Mouse (Mus musculus) G1E (cell line): ENCODE measurements around the gene Rnf157.

Source experiments
- CTCF ChIP-seq: IDR thresholded peaks from 2 replicates; pipeline ENCODE4 v1.5.1; 2012; ENCODE audit warnings: low read depth, low read length, inconsistent platforms, mixed read lengths
- GATA2 ChIP-seq: IDR thresholded peaks from 2 replicates; pipeline ENCODE4 v1.6.1; 2012; ENCODE audit warnings: low read depth, low read length, inconsistent platforms, borderline replicate concordance
- TAL1 ChIP-seq: conservative IDR thresholded peaks from 2 replicates; pipeline ENCODE4 v1.6.1; 2012; ENCODE audit warnings: low read depth, low read length, inconsistent platforms, mixed read lengths

DNA sequence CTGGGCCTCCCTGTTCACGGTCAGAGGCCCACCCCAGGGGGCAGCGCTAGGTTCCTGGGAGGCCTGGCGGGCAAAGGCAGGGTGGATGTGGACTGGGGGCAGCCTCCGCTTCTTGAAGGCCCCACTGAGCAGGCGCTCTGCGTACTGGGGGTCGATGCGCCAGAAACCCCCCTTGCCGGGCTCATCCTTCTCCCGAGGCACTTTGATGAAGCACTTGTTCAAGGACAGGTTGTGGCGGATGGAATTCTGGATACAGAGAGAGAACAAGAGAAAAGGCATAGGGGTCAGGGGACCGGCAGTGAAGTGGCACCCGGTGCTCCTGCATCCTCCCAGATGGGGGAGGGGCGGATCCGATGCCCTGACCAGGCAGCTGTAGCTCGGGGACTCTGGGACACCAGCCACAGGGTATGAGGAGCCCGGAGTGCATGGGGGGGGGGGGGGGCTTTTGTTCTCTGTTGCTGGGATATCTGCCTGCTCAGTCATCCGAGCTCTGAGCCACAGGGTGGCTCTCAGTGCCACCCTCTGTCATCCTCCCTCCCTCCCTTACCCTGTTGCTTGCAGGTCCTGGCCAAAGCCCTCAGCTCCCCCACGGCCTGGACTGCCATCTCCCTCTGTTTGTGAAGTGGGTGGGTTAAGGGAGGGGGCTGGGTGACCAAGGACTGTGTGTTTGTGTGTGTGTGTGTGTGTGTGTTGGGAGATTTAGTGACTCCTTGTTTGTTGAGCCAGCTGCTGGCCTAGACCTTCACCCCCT lies 80.4 kb downstream of the Rnf157 start:
- TF ChIP-seq CTCF (no peak), GATA2 (no peak), TAL1 (no peak)
